Mouse (Mus musculus) layer of hippocampus, adult 9-10 months (tissue): Measurements from ENCODE around the gene Pecam1.
"Not testable (repeated sequence)": the region's sequence is repeated elsewhere in the genome, so short reads cannot be mapped to it uniquely, and the experiment has no call there.

Experiments
- DNase-seq: peaks from one replicate; pipeline ENCODE4 v3.0.0; 2022; ENCODE audit warnings: low spot score

The Pecam1 gene

GRCm38 (mm10) chr11:106666470-106667107, 83.8 kb downstream of the Pecam1 start:
- DNase-seq: no peak

GRCm38 (mm10) chr11:106665841-106666240, 84.6 kb downstream of the Pecam1 start:
- DNase-seq: no peak

DNA sequence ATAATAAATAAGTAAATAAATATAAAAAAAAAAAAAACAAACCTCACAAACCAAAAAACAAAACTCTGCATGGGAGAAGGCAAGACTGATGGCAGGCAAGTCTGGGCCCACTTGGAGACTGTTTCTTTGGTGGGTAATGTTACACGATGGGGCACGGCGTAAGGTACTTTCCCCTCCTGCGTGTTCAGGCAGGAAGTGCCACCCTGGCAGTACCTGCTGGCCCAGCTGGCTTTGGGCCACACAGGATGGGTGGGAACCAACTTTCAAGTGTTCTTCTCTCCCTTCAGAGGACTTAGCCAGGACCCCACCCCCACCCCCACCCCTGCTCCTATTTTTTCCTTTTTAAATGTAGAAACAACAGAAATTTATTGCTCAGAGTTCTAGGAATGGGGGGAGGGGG, 85.1 kb downstream of the Pecam1 start:
- DNase-seq: no peak

DNA sequence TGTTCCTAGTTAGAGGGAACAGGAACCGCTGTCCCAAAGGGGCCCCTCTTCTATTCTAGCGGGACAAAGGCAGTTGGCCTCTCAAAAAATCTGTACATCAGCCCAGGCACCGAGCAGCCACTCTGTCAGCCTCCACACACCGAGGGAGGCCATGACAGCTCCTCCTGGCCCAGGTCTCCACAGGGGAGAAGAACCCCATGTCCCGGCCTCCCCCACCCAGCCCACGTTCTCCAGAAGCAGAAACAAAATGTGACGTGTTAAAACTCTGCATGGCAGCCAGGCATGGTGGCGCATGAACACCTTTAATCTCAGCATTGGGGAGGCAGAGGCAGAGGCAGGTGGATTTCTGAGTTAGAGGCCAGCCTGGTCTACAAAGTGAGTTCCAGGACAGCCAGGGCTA, 85.7 kb downstream of the Pecam1 start:
- no peak for DNase-seq

DNA sequence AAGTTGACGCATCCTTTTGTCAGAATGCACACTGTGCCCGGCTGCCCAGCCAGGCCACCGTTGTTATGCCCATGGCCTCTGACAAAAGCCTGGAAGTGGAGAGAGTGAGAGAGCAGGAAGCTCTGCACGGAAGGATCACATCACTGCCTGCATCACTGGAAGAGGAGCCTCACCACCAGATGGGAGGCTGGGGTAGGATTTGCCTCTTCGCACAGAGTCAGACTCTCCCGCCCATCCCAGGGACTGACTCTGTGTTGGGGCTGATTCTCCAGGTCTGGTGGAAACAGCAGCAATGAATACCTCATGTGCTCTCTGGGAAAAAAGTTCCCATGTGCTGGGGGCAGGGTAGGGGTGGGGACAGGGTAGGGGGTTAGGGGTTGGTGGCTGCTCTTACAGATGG, 86.6 kb downstream of the Pecam1 start:
- no peak for DNase-seq

- DNase-seq: no peak
Measured at GRCm38 (mm10) chr11:106662634-106663407, 87.6 kb downstream of the Pecam1 start.

DNA sequence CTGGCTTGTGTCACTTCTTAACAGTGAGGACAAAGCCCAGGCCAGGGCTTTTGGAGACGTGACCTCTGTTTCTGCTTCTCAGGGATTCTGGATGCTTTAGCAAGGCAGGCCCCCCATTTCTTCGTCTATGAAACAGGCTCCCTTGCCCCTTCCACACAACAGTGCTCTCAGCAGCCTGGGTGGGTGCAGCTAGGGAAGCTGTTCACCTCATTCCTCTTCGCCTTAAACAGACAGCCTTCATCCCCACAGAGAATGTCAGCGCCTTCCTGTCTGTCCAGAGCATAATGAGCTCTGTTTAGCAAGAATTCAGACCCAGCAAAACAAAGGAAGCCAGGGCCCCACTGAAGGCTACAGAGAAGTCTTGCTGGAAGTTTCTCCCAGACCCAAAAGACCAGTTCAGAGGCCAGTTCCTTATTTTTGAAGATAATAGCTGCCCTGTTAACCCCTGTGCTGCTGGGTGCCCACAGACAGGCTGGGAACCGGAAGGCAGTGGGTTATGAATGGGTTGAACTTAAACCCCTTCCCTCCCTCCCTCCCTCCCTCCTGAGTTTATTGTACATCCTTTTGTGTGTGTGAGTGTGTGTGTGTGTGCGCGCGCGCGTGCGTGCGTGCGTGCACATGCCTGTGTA, 89.9 kb downstream of the Pecam1 start:
- no peak for DNase-seq

DNA sequence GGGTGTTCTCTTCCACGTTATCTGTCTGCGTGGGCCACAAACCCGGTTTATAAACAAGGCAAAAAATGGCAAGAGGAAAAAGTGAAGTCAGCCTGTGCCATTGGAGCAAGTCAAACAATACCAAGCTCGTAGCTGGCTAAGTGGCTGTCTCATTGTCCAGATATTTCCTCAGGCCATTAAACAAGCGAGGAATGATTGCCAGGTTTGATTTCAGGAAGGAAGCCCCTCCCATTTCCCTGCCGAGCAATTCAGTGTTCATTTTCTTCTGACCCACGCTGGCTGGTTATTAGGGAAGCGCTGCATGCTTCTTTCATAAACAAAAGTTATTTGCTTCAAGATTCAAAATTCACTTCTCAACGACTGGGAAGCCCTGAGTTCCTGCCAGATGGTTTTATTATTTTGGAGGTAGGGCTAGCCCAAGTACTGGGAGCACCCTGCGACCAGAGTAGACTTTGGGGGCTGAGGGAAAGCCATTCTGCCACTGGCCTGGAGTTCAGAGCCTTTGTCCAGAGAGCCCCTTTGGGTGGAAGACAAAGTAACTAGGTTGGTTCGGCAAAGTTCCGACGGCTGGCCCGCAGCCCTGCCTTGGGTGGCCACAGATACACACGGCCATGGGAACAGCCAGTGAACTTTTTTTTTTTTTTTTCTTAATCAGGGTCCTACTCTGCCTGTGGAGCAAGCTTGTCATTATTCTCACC, 90.7 kb downstream of the Pecam1 start:
- no peak for DNase-seq

DNA sequence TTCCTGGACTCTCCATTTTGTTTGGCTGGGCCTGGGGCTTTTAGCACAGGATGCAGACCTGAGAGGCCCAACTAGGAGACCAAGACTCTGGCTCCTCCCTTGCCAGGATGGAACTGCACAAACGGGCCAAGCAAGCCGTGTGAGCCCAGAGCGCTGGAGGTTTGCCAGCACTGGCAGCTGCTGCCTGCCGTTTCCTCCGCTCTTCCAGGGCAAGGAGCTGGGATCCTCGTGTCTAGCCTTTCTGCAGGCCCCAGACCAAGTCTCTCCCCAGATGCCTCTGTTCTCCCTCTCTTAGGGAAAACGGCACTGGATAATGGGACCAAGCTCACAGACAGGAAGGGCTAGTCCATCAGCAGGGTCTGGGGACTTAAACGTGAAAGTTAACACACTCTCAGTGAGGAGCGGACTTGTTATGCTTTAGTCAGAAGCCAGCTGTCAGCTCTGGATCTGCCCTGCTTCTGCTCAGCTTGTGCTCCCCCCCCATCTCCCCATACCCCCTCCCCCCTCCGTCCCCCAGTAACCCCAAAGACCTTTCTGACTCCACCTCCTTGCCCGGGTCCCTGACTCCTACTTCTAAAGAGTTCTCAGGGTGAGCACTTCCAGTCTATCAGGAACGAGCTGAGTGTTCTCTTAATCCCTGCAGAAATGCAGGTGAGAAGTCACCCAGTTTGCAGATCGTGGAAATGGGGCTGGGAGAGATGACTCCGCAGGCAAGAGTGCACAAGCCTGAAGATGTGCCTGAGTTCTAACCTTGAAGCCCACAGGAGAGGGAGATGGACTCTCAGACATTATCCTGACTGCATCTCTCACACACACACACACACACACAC, 92.2 kb downstream of the Pecam1 start:
- DNase-seq: no peak

- not testable (repeated sequence) for DNase-seq
Measured at GRCm38 (mm10) chr11:106656896-106657498, 93.4 kb downstream of the Pecam1 start.

GRCm38 (mm10) chr11:106648347-106648746, 102.1 kb downstream of the Pecam1 start:
- DNase-seq: peak; percentile 41

DNA sequence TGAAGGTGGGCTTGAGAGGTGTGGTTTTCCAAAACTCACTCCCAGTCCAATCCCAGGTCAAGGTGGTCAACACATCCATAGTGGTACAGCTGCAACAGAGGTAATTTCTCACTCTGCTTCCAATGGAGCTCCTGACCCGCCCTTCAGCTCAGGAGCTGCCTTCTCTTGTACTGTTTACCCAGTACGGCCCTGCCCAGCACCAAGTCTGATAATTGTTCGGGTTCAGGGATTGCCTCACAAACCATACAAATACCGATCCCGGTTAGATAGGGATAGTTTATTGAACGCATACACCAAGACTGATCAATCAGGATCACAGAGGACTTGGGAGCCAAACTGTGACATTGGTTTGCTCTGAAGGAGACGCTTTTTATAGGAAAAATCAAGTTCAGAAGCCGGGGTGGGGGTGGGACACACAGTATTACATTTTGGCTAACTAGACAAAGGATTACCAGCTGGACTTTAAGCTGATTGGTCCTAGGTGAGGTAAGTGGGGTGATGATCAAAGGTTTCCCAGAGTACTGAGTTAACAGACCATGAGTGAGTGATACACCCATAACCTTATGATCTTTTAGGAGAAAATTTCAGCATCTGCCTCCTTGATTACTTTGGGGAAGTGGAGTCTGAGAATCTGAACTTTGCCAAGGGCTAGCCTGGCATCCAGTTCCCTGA, 107.3 kb downstream of the Pecam1 start:
- no peak for DNase-seq

DNA sequence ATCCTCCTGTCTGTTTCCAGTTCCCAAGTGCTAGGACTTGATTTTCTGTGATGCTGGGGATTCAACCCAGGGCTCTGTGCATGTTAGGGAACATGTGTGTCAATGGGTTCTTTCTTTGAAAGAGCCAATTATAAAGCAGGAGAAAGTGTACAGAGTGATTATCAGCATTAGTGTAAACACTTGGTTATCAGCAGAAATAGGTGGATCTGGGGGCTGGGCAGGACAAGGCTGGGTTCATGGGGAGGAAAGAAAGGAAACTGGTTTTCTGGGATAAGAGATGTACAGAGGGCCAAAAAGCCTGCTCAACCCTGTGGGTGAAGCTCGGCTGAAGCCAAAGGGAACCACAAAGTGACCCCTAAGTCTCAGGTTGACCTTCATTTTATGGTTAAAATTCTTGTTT, 108.8 kb downstream of the Pecam1 start:
- DNase-seq: no peak

- DNase-seq: no peak
Measured at GRCm38 (mm10) chr11:106640059-106640458, 110.4 kb downstream of the Pecam1 start.

DNA sequence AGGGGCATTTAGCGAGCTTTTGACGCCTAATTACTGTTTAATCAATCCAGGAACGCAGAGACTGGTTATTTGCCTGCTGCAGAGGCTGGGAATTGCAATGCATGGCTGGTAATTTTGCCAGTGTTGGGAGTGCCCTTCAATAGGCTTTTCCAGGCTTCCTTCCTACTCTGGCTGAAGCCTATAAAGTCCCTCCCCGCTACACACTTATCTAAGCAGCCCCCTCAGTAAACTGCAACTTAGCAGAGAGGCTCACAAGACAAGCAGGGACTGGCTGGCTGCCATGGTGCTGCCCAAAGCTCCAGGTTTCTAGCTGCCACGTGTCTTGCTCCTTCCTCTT, 111.1 kb downstream of the Pecam1 start:
- DNase-seq: no peak

- DNase-seq: no peak
Measured at GRCm38 (mm10) chr11:106638551-106639355, 111.7 kb downstream of the Pecam1 start.

- no peak for DNase-seq
Measured at GRCm38 (mm10) chr11:106637754-106638153, 112.7 kb downstream of the Pecam1 start.

DNA sequence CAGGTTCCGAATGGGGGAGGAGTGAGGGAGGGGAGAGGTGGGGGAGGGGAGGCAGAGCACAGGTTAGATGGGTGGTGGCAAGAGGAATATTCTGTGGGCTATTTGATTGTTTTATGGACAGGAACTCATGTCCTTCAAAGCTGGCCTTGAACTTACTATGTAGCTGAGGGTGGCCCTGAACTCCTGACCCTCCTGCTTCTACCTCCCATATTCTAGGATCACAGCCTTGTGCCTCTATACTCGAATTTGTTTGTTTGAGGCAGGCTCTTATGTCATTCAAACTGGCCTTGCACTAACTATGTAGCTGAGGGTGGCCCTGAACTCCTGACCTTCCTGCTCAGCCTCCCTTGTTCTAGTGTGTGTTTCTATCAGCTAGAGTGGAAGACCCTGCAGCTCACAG, 114.5 kb downstream of the Pecam1 start:
- no peak for DNase-seq

- not testable (repeated sequence) for DNase-seq
Measured at GRCm38 (mm10) chr11:106634175-106634574, 116.3 kb downstream of the Pecam1 start.

- no peak for DNase-seq
Measured at GRCm38 (mm10) chr11:106633456-106633855, 117.0 kb downstream of the Pecam1 start.
